In genomic region chr17:84150291-84150690, GRCm38 (mm10) we compare ENCODE assay signal across 1 mouse cellular context.
TF ChIP-seq lines count a peak whose summit lies in the region.

No protein-coding gene starts in this region.

TF ChIP-seq in MEL, 35 proteins besides CTCF, POLR2A, EP300 and RAD21:
- no peak for TF ChIP-seq MYC (IDR thresholded peaks at IDR 0.05; ENCODE audit: low read depth, low read length)
- no peak for TF ChIP-seq MXI1 (IDR thresholded peaks at IDR 0.05; ENCODE audit: low read depth, low read length)
- TF ChIP-seq POLR2AphosphoS5 (IDR thresholded peaks at IDR 0.05; ENCODE audit: borderline replicate concordance, low read depth, low read length), result no peak
- no peak for TF ChIP-seq ELF1 (IDR thresholded peaks at IDR 0.05; ENCODE audit: low read depth, low read length)
- TF ChIP-seq MAZ (IDR thresholded peaks at IDR 0.05; ENCODE audit: low read depth, low read length), result no peak
- TF ChIP-seq SMC3 (IDR thresholded peaks at IDR 0.05; ENCODE audit: low read depth, low read length), result no peak
- TF ChIP-seq POLR2AphosphoS2 (IDR thresholded peaks at IDR 0.05; ENCODE audit: low read length), result no peak
- no peak for TF ChIP-seq E2F4 (IDR thresholded peaks at IDR 0.05; ENCODE audit: borderline replicate concordance, low read depth, low read length)
- no peak for TF ChIP-seq BHLHE40 (IDR thresholded peaks at IDR 0.05; ENCODE audit: borderline replicate concordance, low read depth, low read length)
- no peak for TF ChIP-seq MYB (IDR thresholded peaks at IDR 0.05; ENCODE audit: low read depth, low read length)
- no peak for TF ChIP-seq RCOR1 (IDR thresholded peaks at IDR 0.05; ENCODE audit: low read depth, low read length)
- TF ChIP-seq USF1 (IDR thresholded peaks at IDR 0.05; ENCODE audit: low read depth, low read length), result no peak
- no peak for TF ChIP-seq MEF2A (IDR thresholded peaks at IDR 0.05; ENCODE audit: extremely low read depth, insufficient replicate concordance, low read depth, low read length, poor library complexity, severe bottlenecking)
